Mouse (Mus musculus) heart, embryonic 13.5 days (tissue): Measurements from ENCODE around the gene Arhgap27. TPM values are rescaled to one million over a fixed set of nuclear protein-coding genes. Genes with fewer than 3 reads are reported as not detected.
A peak's percentile ranks its signal among the peaks of the same experiment; 100 is the strongest.

ENCODE experiments used
- ATAC-seq: fragments of 200-750 bp; cut with Nextera tagmentation; 2 replicates; pipeline ENCODE4 v1.8.0; 2017; ENCODE audit warnings: moderate TSS enrichment; ENCODE audit not compliant: insufficient number of reproducible peaks, low FRiP score, low TSS enrichment; ENCODE audit errors: extremely low read depth
- H3K27ac ChIP-seq: fragments of 300-500 bp; sonication (generic); replicated peaks from 2 replicates; pipeline ENCODE4 v1.5.1; 2015; ENCODE audit warnings: moderate library complexity, mild to moderate bottlenecking, inconsistent platforms
- H3K27me3 ChIP-seq: fragments of 300-500 bp; sonication (generic); replicated peaks from 2 replicates; pipeline ENCODE4 v1.6.1; 2015; ENCODE audit warnings: mild to moderate bottlenecking, inconsistent platforms
- H3K36me3 ChIP-seq: fragments of 300-500 bp; sonication (generic); 2 replicates; pipeline ENCODE4 v1.6.1; 2015; ENCODE audit warnings: mild to moderate bottlenecking, inconsistent platforms
- H3K4me1 ChIP-seq: fragments of 300-500 bp; sonication (generic); 2 replicates; pipeline ENCODE4 v1.6.1; 2015; ENCODE audit warnings: inconsistent platforms
- H3K4me2 ChIP-seq: fragments of 300-500 bp; sonication (generic); 2 replicates; pipeline ENCODE4 v1.6.1; 2015; ENCODE audit warnings: inconsistent platforms, mild to moderate bottlenecking, moderate library complexity
- H3K4me3 ChIP-seq: fragments of 300-500 bp; sonication (generic); 2 replicates; pipeline ENCODE4 v1.5.1; 2015; ENCODE audit warnings: moderate library complexity, mild to moderate bottlenecking, inconsistent platforms
- H3K9ac ChIP-seq: fragments of 300-500 bp; sonication (generic); 2 replicates; pipeline ENCODE4 v1.6.1; 2015; ENCODE audit warnings: inconsistent platforms, mild to moderate bottlenecking, moderate library complexity
- H3K9me3 ChIP-seq: fragments of 300-500 bp; sonication (generic); 2 replicates; pipeline ENCODE4 v1.6.1; 2016; ENCODE audit warnings: inconsistent platforms
- WGBS: fragments of 180-500 bp; shearing (Covaris S2); methylation state at CpG from one replicate; pipeline ENCODE4 v1.1.7; 2015; ENCODE audit warnings: mixed read lengths; 5-methylcytosine and 5-hydroxymethylcytosine counted together
- polyA plus RNA-seq: library from polyadenylated mRNA; unstranded; fragments of >200 nt; fragmentation: Nextera tagmentation; extraction: Ambion mirVana; gene quantifications from 2 replicates; pipeline ENCODE4 v1.2.1, GENCODE M21; 2015

Gene Arhgap27
- polyA plus RNA-seq, 1 experiment from 2014 or later: 5.8 TPM

GRCm38 (mm10) chr11:103402198-103402597, 38.7 kb upstream of the Arhgap27 start:
- no peak overlapping the region for H3K4me3 ChIP-seq
- no peaks in the 10 kb centered on the region for H3K4me1 ChIP-seq
- H3K36me3 ChIP-seq: peaks cover 27% of the 10 kb centered on the region
- H3K4me2 ChIP-seq: no peak overlapping the region
- no peaks in the 10 kb centered on the region for H3K27me3 ChIP-seq
- H3K27ac ChIP-seq: no peak overlapping the region
- no peak overlapping the region for H3K9ac ChIP-seq
- 51% methylated on average over 2 of the region's 2 CpGs for WGBS
- H3K9me3 ChIP-seq: no peaks in the 10 kb centered on the region
- no peak for ATAC-seq

DNA sequence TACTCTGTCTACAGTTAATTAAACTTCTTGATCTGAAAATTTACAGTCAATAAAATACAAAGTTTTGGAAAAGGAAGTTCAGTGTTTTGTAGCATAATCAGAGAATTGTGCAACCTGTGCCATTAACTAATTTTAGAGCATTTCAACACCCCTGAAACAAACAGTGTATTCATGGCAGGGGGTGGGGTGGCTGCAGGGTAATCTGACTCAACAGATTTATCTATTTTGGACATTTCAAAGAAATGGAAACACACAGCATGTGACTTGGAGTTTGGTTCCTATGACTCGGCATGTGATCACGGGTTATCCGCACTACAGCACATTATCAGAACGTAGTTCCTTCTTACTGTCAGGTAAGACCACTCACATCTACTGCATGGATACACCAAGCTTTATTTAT, 36.5 kb upstream of the Arhgap27 start:
- ATAC-seq: no peak
- Histone ChIP-seq H3K27ac (no peak overlapping the region), H3K4me1 (no peaks in the 10 kb centered on the region), H3K4me2 (no peak overlapping the region), H3K9ac (no peak overlapping the region), H3K36me3 (peaks cover 45% of the 10 kb centered on the region), H3K27me3 (no peaks in the 10 kb centered on the region), H3K4me3 (no peak overlapping the region), H3K9me3 (no peaks in the 10 kb centered on the region)
- 77% methylated on average over 4 of the region's 4 CpGs for WGBS

GRCm38 (mm10) chr11:103399050-103399449, 35.6 kb upstream of the Arhgap27 start:
- ATAC-seq: no peak
- 85% methylated on average over 3 of the region's 3 CpGs for WGBS
- H3K4me2 ChIP-seq: no peak overlapping the region
- peaks cover 47% of the 10 kb centered on the region for H3K36me3 ChIP-seq
- no peak overlapping the region for H3K4me3 ChIP-seq
- H3K9ac ChIP-seq: no peak overlapping the region
- no peak overlapping the region for H3K27ac ChIP-seq
- H3K27me3 ChIP-seq: no peaks in the 10 kb centered on the region
- no peaks in the 10 kb centered on the region for H3K9me3 ChIP-seq
- no peaks in the 10 kb centered on the region for H3K4me1 ChIP-seq

GRCm38 (mm10) chr11:103396682-103397081, 33.2 kb upstream of the Arhgap27 start:
- Histone ChIP-seq H3K9me3 (no peaks in the 10 kb centered on the region), H3K4me3 (no peak overlapping the region), H3K27ac (no peak overlapping the region), H3K27me3 (no peaks in the 10 kb centered on the region), H3K36me3 (peaks cover 54% of the 10 kb centered on the region), H3K4me2 (no peak overlapping the region), H3K9ac (no peak overlapping the region), H3K4me1 (no peaks in the 10 kb centered on the region)
- no peak for ATAC-seq
- WGBS: 87% methylated on average over 4 of the region's 4 CpGs

- WGBS: 95% methylated on average over 4 of the region's 4 CpGs
- Histone ChIP-seq H3K4me2 (no peak overlapping the region), H3K9ac (no peak overlapping the region), H3K27ac (no peak overlapping the region), H3K27me3 (no peaks in the 10 kb centered on the region), H3K4me3 (no peak overlapping the region), H3K9me3 (no peaks in the 10 kb centered on the region), H3K4me1 (no peaks in the 10 kb centered on the region), H3K36me3 (peaks cover 57% of the 10 kb centered on the region)
- ATAC-seq: no peak
These were observed 32.7 kb upstream of the Arhgap27 start for GRCm38 (mm10) chr11:103396236-103396635.

- no peaks in the 10 kb centered on the region for H3K9me3 ChIP-seq
- H3K9ac ChIP-seq: no peak overlapping the region
- no peaks in the 10 kb centered on the region for H3K27me3 ChIP-seq
- no peak overlapping the region for H3K27ac ChIP-seq
- WGBS: 84% methylated on average over 7 of the region's 7 CpGs
- H3K4me3 ChIP-seq: no peak overlapping the region
- no peak overlapping the region for H3K4me2 ChIP-seq
- peaks cover 70% of the 10 kb centered on the region for H3K36me3 ChIP-seq
- no peaks in the 10 kb centered on the region for H3K4me1 ChIP-seq
- no peak for ATAC-seq
These were observed 31.1 kb upstream of the Arhgap27 start for GRCm38 (mm10) chr11:103394604-103395003.

DNA sequence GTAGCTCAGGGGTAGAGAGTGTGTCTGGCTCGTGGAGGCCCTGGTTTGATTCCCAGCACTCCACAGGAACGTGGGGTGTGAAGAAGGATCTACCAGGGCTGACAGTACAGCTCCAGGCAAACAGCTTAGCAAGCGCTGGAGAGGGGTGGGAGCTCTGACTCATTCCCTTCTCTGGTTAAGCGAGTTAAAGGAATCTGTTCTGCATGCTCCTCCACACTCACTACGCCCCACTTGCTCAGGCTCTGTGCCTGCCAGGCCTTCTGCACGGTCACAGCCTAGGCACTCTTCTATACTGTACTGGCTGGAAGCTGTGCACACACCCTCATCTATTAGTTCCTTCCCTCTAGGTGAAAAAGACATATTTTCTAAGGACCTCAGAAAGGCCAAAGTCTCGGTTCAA, 30.5 kb upstream of the Arhgap27 start:
- no peak for ATAC-seq
- peaks cover 75% of the 10 kb centered on the region for H3K36me3 ChIP-seq
- WGBS: 89% methylated on average over 7 of the region's 7 CpGs

DNA sequence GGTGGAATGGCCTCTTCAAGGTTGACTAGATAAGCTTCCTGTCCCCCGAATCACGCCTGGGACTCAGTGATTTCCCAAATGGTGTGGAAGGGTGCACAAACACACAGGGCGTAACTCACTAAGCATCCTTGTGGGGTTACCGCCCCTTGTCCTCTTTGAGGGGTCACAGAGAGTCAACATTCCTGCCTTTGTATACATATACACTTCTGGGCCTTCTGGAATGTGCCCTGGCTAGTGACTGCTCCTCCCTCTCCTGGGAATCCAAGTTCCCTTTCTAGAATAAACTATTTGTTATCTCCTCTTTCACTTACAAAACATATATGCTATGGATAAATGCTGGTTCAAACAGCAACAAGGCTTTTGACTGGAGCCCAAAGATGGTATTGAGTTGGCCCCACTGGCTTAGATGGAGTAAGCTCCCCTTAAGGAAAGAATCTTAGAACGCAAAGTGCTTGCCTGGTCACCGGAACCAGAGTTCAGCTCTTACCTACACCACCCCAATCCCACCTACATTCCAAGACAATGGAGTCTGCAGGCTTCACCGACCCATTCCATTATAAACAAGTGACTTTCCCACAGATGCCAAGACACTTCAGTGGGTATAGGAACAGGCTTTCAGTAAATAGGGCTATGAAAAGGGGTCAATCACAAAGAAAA, 24.5 kb upstream of the Arhgap27 start:
- Histone ChIP-seq H3K4me2 (no peak overlapping the region), H3K27ac (no peak overlapping the region), H3K9ac (no peak overlapping the region), H3K4me1 (peaks cover 19% of the 10 kb centered on the region), H3K36me3 (peaks cover 52% of the 10 kb centered on the region), H3K4me3 (no peak overlapping the region), H3K9me3 (no peaks in the 10 kb centered on the region), H3K27me3 (no peaks in the 10 kb centered on the region)
- ATAC-seq: no peak
- 72% methylated on average over 7 of the region's 7 CpGs for WGBS

More for the DNA sequence above, 30.5 kb upstream of the Arhgap27 start:
- H3K9me3 ChIP-seq: no peaks in the 10 kb centered on the region
- H3K9ac ChIP-seq: no peak overlapping the region
- H3K27ac ChIP-seq: no peak overlapping the region
- no peaks in the 10 kb centered on the region for H3K4me1 ChIP-seq
- H3K4me2 ChIP-seq: no peak overlapping the region
- no peaks in the 10 kb centered on the region for H3K27me3 ChIP-seq
- H3K4me3 ChIP-seq: no peak overlapping the region

DNA sequence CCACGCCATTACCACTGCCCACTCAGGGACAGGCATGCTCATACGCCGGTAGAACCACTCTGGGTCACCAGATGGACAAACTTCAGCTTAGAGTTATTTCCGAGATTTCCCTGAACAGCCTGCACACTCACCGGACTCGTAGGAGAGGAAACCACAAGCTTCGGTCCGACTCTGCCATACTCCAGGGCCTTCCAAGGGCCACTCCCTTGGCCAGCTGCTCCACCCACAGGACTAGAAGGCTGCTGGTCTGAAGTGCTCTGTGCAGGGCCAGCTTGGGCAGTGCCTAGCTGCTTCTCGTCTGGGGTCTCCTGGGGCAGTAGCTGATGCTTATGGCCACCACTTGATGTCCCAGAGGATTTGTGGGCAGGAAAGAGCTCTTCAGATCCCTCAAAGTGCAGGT, 23.3 kb upstream of the Arhgap27 start:
- Histone ChIP-seq H3K9ac (no peak overlapping the region), H3K4me3 (no peak overlapping the region), H3K36me3 (peaks cover 41% of the 10 kb centered on the region), H3K9me3 (no peaks in the 10 kb centered on the region), H3K4me1 (peaks cover 31% of the 10 kb centered on the region), H3K27me3 (no peaks in the 10 kb centered on the region), H3K27ac (no peak overlapping the region), H3K4me2 (no peak overlapping the region)
- ATAC-seq: no peak
- WGBS: 87% methylated on average over 9 of the region's 9 CpGs

DNA sequence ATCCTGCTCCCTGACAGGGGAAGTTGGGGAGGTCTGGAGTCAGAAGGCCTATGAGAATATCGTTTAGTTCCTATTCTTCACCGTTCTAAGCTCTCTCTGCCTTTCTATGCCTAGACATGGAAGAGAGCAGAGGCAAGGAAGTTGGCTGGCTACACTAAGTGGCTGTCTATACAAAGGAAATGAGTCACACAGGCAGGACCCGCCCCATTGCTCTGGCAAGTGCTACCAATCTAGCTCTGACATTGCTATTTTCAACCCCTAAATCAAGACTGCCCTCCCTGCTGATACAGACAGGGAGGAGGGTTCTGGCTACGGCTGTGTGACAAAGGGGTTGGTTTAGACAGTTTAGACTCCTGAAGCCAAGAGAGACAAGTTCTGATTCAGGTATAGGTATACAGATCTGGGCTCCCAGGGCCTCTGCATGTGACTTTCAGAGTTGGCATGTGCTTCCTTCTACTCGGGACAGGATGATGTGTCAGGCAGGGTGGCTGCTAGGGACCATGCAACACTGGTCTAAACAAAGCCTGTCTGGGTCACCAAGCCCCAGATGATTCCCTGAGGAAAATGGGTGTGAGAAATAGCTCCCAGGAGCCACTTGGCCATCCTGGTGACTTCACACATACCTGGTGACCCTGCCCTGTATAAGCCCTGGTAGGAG, 18.6 kb upstream of the Arhgap27 start:
- Histone ChIP-seq H3K4me2 (peak overlapping the region; percentile 29), H3K4me1 (peaks cover 46% of the 10 kb centered on the region), H3K9me3 (no peaks in the 10 kb centered on the region), H3K4me3 (no peak overlapping the region), H3K27me3 (no peaks in the 10 kb centered on the region), H3K9ac (peak overlapping the region; percentile 55; the same call in 1 of the 2 replicates), H3K27ac (peak overlapping the region; percentile 93), H3K36me3 (peaks cover 39% of the 10 kb centered on the region)
- peak; percentile 53; the same call in 1 of the 2 replicates for ATAC-seq
- WGBS: 26% methylated on average over 5 of the region's 5 CpGs

- H3K4me2 ChIP-seq: peak overlapping the region; percentile 29
- H3K27me3 ChIP-seq: no peaks in the 10 kb centered on the region
These were observed 18.0 kb upstream of the Arhgap27 start for GRCm38 (mm10) chr11:103381505-103381904.

GRCm38 (mm10) chr11:103380460-103380859, 17.0 kb upstream of the Arhgap27 start:
- Histone ChIP-seq H3K4me1 (peaks cover 46% of the 10 kb centered on the region), H3K36me3 (peaks cover 40% of the 10 kb centered on the region), H3K4me3 (no peak overlapping the region), H3K4me2 (no peak overlapping the region), H3K27me3 (no peaks in the 10 kb centered on the region), H3K9me3 (no peaks in the 10 kb centered on the region), H3K9ac (no peak overlapping the region), H3K27ac (no peak overlapping the region)
- 88% methylated on average over 5 of the region's 5 CpGs for WGBS
- no peak for ATAC-seq

More at GRCm38 (mm10) chr11:103381505-103381904, 18.0 kb upstream of the Arhgap27 start:
- no peaks in the 10 kb centered on the region for H3K9me3 ChIP-seq
- 0 out of 2 replicates have a peak overlapping the region, but pooled peaks have one; percentile 16 for H3K9ac ChIP-seq
- 59% methylated on average over 7 of the region's 7 CpGs for WGBS
- H3K4me3 ChIP-seq: no peak overlapping the region
- peaks cover 46% of the 10 kb centered on the region for H3K4me1 ChIP-seq
- H3K27ac ChIP-seq: peak overlapping the region; percentile 93
- ATAC-seq: no peak
- peaks cover 39% of the 10 kb centered on the region for H3K36me3 ChIP-seq
